Mouse (Mus musculus): Measurements from ENCODE around the gene Nosip.

DNA sequence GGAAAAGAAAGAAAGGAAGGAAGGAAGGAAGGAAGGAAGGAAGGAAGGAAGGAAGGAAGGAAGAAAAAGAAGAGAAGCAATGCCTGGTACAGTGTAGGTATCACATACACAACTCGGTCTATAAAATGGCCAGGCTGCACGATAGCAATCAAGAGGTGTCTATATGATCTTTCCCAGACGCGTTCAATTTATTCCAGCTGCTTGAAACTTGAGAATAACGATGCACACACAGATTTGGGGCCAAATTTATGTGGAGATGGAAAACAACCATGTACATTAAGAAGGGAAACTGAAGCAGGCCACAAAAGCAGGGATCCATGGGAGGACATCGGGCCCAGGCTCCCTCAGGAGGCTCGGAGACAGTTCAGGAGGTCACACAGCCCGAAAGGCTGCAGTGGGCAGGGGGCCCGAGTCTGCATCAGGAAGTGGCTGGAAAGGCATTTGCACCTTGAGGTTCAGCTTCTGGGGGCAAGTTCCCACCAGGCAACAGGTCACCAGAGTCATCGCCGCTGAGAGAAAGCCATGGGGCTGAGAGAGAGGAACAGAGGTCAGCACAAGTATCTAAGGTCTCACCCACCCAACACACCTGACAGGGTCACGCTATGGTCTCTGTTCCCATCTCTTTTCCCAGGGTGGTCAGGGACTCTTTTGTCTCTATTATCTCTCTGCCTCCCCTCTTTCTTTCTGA lies 30.7 kb downstream of the Nosip start:
- TF ChIP-seq EP300 (IDR thresholded peaks at IDR 0.05; ENCODE audit: low read depth) (no peak), CTCF (IDR thresholded peaks at IDR 0.05; ENCODE audit: low read depth) (no peak)
